Mouse (Mus musculus) C2C12 (cell line): ENCODE data around the gene Erbb2. TPM values are rescaled to one million over a fixed set of nuclear protein-coding genes. Genes with fewer than 3 reads are reported as not detected.

Source experiments
- H3K27me3 ChIP-seq: one replicate; pipeline ENCODE4 v1.6.1; 2011; ENCODE audit not compliant: control insufficient read depth, insufficient read depth, insufficient read length
- H3K36me3 ChIP-seq: one replicate; pipeline ENCODE4 v1.6.1; 2011; ENCODE audit not compliant: control insufficient read depth, insufficient read depth
- H3K4me3 ChIP-seq: one replicate; pipeline ENCODE4 v1.5.1; 2011; ENCODE audit warnings: mild to moderate bottlenecking, control low read depth; ENCODE audit not compliant: poor library complexity, insufficient read depth, severe bottlenecking
- H3K79me2 ChIP-seq: one replicate; pipeline ENCODE4 v1.6.1; 2011; ENCODE audit not compliant: control insufficient read depth, insufficient read depth
- H3K79me3 ChIP-seq: one replicate; pipeline ENCODE4 v1.6.1; 2011; ENCODE audit warnings: low read depth, control low read depth
- H3ac ChIP-seq: one replicate; pipeline ENCODE3; 2011; ENCODE audit warnings: low read depth; ENCODE audit not compliant: control insufficient read depth, insufficient read length
- CEBPB ChIP-seq: IDR thresholded peaks from one replicate; pipeline ENCODE4 v1.6.1; 2011; ENCODE audit warnings: low read depth, mild to moderate bottlenecking, control low read depth, moderate library complexity
- CTCF ChIP-seq: IDR thresholded peaks from one replicate; pipeline ENCODE4 v1.5.1; 2011; ENCODE audit not compliant: control insufficient read depth, insufficient read depth, insufficient read length
- FOSL1 ChIP-seq: IDR thresholded peaks from one replicate; pipeline ENCODE4 v1.8.0; 2011; ENCODE audit warnings: mild to moderate bottlenecking, low read length; ENCODE audit not compliant: poor library complexity, insufficient read depth, severe bottlenecking
- MAX ChIP-seq: IDR thresholded peaks from one replicate; pipeline ENCODE4 v1.6.1; 2011; ENCODE audit warnings: mild to moderate bottlenecking, control low read depth
- MYOD1 ChIP-seq: IDR thresholded peaks from one replicate; pipeline ENCODE4 v1.6.1; 2011; ENCODE audit warnings: low read depth; ENCODE audit not compliant: control insufficient read depth, insufficient read length
- MYOG ChIP-seq: IDR thresholded peaks from one replicate; pipeline ENCODE4 v1.6.1; 2011; ENCODE audit not compliant: control insufficient read depth, insufficient read length; ENCODE audit errors: extremely low read depth
- USF1 ChIP-seq: IDR thresholded peaks from one replicate; pipeline ENCODE4 v1.6.1; 2011; ENCODE audit warnings: low read depth, mild to moderate bottlenecking, control low read depth, moderate library complexity
- polyA plus RNA-seq: library from polyadenylated mRNA; unstranded; fragments of >200 nt; fragmentation: generic; extraction: Trizol; gene quantifications from one replicate; pipeline ENCODE4 v1.2.1, GENCODE M21; 2012; ENCODE audit warnings: missing spikeins

Gene Erbb2
- polyA plus RNA-seq, 1 experiment, result 15.4 TPM

DNA sequence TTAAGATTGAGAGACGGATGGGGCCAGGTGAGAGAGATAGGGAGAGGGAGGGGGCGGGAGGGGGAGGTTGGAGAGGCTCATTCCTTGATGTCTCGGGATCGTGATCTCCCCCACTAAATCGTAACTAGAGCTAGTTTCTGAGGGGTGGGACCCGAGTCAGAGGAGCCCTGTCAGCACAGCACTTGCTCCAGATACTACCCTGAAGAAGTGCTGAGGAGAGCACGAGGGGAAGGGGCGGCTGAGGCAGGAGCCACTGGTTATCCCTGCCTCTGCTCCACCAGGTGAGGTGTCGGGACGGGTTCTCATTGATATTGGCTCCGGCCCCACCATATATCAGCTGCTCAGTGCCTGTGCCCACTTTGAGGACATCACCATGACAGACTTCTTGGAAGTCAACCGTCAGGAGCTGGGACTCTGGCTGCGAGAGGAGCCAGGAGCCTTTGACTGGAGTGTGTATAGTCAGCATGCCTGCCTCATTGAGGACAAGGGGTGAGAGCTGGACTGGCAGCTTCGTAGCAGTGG, 25.2 kb upstream of the Erbb2 start:
- peaks cover 20% of the 10 kb centered on the region for H3K27me3 ChIP-seq
- H3K36me3 ChIP-seq, result no peaks in the 10 kb centered on the region
- no peaks in the 10 kb centered on the region for H3K79me2 ChIP-seq
- TF ChIP-seq FOSL1 (no peak), MYOG (no peak)
- no peak overlapping the region for H3ac ChIP-seq
- no peak overlapping the region for H3K4me3 ChIP-seq
- H3K79me3 ChIP-seq, result no peaks in the 10 kb centered on the region

DNA sequence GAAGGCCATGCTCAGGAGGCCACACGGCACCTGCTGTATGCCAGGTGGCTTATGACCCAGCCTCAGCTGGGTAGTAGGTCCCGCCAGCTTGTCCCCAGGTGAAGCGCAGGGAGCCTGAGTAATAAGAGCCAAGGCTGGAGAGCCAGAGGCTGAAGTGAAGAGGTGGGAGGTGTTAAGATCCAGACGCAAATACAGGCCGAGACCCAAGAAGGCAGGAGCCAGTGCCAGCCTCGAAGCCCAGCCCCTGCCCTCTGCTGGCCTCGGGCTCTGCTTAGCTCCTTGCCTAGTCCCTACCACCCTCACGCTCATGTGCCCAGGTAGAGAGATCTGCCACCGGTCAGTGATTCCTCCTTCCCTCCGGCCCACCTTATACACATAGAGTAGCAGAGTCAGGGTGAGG, 24.0 kb upstream of the Erbb2 start:
- no peak for TF ChIP-seq MAX
- no peak for TF ChIP-seq MYOG
- no peak overlapping the region for H3K4me3 ChIP-seq
- H3K36me3 ChIP-seq, result no peaks in the 10 kb centered on the region
- H3K27me3 ChIP-seq, result peaks cover 20% of the 10 kb centered on the region
- no peaks in the 10 kb centered on the region for H3K79me2 ChIP-seq
- H3ac ChIP-seq, result no peak overlapping the region
- no peaks in the 10 kb centered on the region for H3K79me3 ChIP-seq

DNA sequence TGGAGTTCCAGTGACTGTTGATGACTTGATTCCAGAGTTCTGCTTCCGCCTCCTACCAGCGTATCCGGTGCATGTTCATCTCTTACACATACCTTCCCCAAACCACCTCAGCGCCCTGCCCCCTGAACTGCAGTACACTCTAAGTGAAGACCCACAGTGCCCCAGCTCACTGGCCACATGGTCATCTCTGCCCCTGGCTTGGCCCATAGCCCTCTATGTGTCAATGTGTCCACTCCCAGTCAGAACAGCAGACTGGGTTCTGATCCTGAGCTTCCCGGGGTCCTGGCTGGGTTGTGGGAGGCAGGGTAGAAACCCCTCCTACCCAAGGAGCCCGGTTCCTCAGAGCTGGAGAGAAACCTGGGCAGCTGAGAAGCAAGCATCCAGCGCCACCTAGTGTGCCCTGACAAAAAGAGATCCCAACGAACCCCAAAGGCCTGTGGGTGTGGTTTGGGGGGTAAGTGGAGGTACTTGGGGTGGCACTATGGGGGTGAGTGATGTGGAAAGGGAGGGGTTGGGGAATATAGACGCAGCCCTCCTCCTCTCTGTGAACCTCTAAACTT, 23.0 kb upstream of the Erbb2 start:
- Histone ChIP-seq H3K36me3 (no peaks in the 10 kb centered on the region), H3K79me2 (no peaks in the 10 kb centered on the region), H3ac (no peak overlapping the region), H3K27me3 (peaks cover 20% of the 10 kb centered on the region), H3K4me3 (no peak overlapping the region), H3K79me3 (no peaks in the 10 kb centered on the region)
- no peak for TF ChIP-seq USF1
- TF ChIP-seq CTCF, result peak; percentile 30

DNA sequence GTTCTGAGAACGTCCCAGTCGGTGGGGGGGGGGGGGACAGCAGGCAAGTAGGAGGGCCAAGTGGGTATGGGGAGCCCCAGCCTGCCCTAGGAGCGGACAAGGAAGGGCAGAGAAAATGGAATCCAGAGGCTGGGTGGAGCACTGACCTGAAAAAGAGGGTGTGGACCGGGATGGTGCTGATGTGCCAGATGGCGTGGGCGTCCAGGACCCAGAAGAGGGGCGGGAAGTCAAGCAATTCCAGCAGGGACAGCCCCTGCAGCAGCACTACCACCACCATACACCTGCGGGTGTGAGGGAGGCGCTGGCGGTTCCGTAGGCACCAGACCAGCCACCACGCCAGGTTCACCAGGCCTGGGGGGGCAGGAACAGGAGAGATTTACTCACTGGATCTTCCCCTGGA, 22.1 kb upstream of the Erbb2 start:
- Histone ChIP-seq H3K36me3 (no peaks in the 10 kb centered on the region), H3K79me2 (no peaks in the 10 kb centered on the region), H3K27me3 (peaks cover 20% of the 10 kb centered on the region), H3ac (peak overlapping the region; percentile 22), H3K79me3 (no peaks in the 10 kb centered on the region), H3K4me3 (no peak overlapping the region)
- TF ChIP-seq MYOD1 (no peak), USF1 (no peak), CEBPB (no peak), CTCF (no peak), MAX (no peak), FOSL1 (no peak), MYOG (no peak)

DNA sequence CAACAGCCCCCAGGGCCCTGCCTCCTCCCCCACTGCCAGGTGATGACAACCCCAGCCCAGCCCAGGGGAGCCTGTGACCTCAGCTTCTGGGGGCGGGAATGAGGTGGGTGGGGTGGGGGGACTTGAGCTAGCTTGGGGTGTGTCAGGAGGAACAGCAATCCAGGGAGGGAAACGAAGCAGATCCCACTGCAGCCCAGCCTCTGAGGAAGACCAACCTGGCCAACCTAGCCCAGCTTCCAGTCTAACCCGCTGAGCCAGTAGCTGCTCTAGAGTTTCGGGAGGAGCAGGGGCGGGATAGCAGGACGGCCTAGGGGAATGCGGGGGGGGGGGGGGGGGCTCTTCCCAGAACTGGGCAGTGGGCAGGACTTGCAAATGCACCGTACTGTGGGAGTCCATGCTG, 20.2 kb upstream of the Erbb2 start:
- Histone ChIP-seq H3K27me3 (peaks cover 14% of the 10 kb centered on the region), H3K4me3 (no peak overlapping the region), H3K36me3 (no peaks in the 10 kb centered on the region), H3ac (no peak overlapping the region), H3K79me2 (no peaks in the 10 kb centered on the region), H3K79me3 (no peaks in the 10 kb centered on the region)
- TF ChIP-seq CEBPB, result no peak
- TF ChIP-seq CTCF, result no peak
- no peak for TF ChIP-seq MYOD1
- no peak for TF ChIP-seq FOSL1
- no peak for TF ChIP-seq MYOG
- TF ChIP-seq USF1, result no peak
- no peak for TF ChIP-seq MAX

DNA sequence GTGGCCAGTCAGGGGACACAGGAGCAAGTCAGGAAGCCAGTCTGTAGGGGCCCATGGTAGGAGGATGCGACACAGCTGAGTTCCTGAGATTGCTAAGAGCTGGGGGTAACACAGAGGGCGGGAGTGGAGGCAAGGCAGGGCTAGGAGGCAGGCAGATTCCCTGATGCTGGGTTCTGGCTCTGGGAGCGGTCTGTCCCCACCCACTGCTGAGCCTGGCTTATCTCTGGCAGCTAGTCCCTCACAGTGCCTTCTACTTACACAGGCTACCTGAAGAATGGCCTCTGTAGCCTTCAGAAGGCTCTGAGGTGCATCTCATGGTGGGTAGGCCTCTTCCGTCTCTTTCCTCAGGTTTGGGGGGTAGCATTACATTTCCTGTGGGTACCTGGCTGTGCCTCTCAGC, 19.6 kb upstream of the Erbb2 start:
- no peaks in the 10 kb centered on the region for H3K36me3 ChIP-seq
- H3K4me3 ChIP-seq, result no peak overlapping the region
- H3K79me3 ChIP-seq, result no peaks in the 10 kb centered on the region
- H3K79me2 ChIP-seq, result no peaks in the 10 kb centered on the region
- peaks cover 11% of the 10 kb centered on the region for H3K27me3 ChIP-seq
- peak overlapping the region; percentile 27 for H3ac ChIP-seq
- no peak for TF ChIP-seq MYOD1
- TF ChIP-seq CEBPB, result no peak
- no peak for TF ChIP-seq FOSL1
- TF ChIP-seq MAX, result no peak
- TF ChIP-seq USF1, result no peak
- TF ChIP-seq MYOG, result no peak
